Mouse (Mus musculus) embryonic stem cell, embryonic (primary cell): ENCODE data around the gene Pfn1.

Experiments used
- CTCF ChIA-PET, 4 experiments: fragments of 300-600 bp in 2 of 4; fragments of 350-600 bp in 2 of 4; sonication (Branson Sonifier 250); formaldehyde crosslinking; loops; one replicate each; lab custom pipeline; 2022; ENCODE audit warnings: inconsistent platforms in 2 of 4; lab: Charles Lee
- POLR2A ChIA-PET, 4 experiments: fragments of 300-600 bp in 2 of 4; fragments of 350-600 bp in 2 of 4; sonication (Branson Sonifier 250); formaldehyde crosslinking; loops; one replicate each; lab custom pipeline; 2022; ENCODE audit warnings: antibody characterized with exemption in 4 of 4, inconsistent platforms in 1 of 4; lab: Charles Lee

Pfn1 gene

DNA sequence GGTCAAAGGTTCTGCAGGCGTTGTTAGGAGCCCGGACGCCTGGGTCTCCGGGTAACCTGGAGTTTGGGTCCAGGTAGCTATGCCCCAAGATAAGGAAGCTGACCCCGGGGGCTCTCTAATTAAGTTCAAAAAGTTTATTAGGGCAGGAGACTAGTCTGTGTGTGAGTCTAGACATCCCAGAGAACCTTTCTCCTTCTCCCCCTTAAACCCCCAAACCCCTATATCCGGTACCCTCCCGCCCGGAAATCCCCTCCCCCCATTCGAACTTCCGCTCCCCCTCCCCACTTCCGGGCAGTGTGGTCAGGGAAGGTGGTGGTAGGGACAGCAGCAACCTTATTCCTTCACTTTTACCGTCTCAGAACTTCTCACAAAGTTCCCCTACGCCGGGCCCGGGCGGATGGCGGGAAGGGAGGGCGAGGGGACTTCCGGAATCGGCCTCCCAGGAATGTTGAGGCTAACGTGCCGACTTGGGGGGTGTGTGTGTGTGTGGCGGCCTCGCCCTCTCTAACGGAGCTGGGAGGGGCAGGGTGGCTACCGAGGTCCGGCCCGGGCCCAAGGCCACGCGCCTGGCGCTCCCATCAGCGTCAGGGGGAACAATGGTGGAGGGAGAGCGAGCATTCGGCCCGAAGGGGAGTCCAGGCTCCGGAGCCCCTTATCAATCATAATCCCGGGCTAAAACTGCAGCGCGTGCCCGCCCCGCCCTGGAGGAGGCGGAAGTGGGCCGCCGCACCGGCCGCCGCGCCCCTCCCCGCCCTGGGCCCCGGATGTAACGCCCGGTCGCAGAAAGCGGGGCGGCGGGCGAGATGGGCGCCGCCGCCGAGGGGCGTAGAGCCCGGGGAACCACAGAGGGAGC, 873 bp downstream of the Pfn1 start:
- CTCF ChIA-PET: interaction anchor here in 1 of 4 experiments (0.6 kb wide), 1 partner anchor 77 kb away, joined by 3 read pairs; no protein-coding TSS in a partner anchor
- POLR2A ChIA-PET: interaction anchor here (0.5 to 23.0 kb wide), 20 partner anchors 8 to 431 kb away, joined by 3 to 737 read pairs (median 4); partner anchors contain the start of genes Spag7 (in 4 of the 4), Arrb2 (in 2 of the 4), 4930544D05Rik (in 1 of the 4) and Derl2 (in 1 of the 4)

DNA sequence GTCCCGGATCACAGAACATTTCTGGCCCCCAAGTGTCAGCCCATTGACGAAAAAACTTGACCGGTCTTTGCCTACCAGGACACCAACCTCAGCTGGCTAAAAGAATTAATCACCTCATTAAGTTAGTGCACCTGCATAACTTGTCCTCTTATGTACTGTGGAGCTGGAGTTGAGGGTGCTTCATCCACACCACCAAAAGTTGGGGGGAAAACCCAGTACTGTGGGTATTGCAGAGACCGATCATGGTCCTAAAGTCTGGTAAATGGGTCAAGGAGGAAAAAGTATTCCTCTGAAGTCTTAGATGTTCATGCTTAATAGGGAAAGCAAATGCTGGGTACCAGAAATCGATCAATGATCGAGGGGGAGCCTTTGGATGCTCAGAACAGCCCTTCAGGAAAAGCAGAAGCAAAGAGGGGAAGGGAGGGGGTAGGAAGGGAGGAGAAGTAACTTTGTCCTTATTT, 1.5 kb downstream of the Pfn1 start:
- POLR2A ChIA-PET: interaction anchor here (0.6 to 23.0 kb wide), 21 partner anchors 12 to 367 kb away, joined by 3 to 737 read pairs (median 4); partner anchors contain the start of genes Spag7 (in 4 of the 4), Arrb2 (in 2 of the 4), 4930544D05Rik (in 1 of the 4) and Camta2 (in 1 of the 4)
- CTCF ChIA-PET: interaction anchor here in 1 of 4 experiments (0.7 kb wide), 1 partner anchor 72 kb away, joined by 3 read pairs; no protein-coding TSS in a partner anchor

DNA sequence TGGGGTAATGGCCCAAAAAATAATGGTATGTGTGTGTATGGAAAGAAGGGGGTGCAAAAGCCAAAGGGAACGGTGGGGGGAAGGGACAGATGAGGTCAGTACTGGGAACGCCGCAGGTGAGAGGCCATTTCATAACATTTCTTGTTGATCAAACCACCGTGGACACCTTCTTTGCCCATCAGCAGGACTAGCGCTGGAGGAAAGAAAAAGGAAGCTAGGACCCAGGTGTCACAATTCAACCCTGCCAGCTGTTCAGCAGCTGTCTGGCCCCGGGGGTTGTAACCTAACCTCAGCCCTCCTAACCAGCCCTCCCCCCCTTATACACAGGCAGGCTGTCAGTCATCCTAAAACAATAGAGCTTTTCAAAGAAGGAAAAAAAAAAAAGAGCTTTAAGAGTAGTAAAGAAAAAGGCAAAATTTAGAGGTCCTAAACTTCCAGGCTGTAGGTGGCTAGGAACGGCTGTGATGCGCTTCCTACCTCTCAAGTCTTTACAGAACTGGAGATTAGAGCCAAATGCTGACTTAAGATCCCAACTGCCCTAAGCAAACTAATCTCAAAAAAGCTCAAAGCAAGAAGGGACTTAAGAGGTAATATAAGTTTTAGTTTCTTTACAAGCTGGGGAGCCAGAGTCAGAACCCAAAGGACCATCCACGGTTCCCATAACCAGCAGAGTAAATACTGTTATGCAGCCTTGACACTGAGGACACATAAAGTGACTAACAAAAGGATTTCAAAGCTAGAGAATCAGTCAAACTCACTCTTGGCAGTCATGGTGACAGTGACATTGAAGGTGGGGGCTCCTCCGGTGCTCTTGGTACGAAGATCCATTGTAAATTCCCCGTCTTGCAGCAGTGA, 2.2 kb downstream of the Pfn1 start:
- CTCF ChIA-PET: interaction anchor here in 1 of 4 experiments (0.7 kb wide), 1 partner anchor 71 kb away, joined by 3 read pairs; no protein-coding TSS in a partner anchor
- POLR2A ChIA-PET: interaction anchor here (0.6 to 23.0 kb wide), 23 partner anchors 10 to 241 kb away, joined by 3 to 737 read pairs (median 3); partner anchors contain the start of genes Spag7 (in 4 of the 4), Arrb2 (in 2 of the 4), 4930544D05Rik (in 1 of the 4) and Camta2 (in 1 of the 4)

DNA sequence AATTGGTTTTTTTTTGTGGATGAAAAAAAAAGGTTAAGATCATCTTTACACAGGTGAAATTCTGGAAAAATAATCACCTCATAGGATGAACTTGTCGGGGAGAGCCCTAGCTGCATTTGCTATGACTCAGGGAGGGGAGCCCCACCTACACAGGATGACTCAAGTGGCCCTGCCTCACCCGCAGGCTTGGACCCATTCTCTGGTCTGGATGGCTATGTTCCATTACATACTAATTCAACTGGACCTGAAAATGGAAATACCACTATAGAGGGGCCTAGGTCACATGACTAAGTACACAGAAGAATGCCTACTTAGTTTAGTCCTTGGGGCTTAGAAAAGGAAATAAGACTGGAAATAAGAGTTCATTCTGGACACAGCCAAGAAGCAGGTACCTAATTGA, 3.1 kb downstream of the Pfn1 start:
- ChIA-PET CTCF (no interaction called here), POLR2A (interaction anchor here (1.0 to 23.0 kb wide), 8 partner anchors 13 to 219 kb away, joined by 3 to 737 read pairs (median 23); partner anchors contain the start of genes Spag7 (in 4 of the 4), Arrb2 (in 1 of the 4), Camta2 (in 1 of the 4) and Eno3 (in 1 of the 4))

DNA sequence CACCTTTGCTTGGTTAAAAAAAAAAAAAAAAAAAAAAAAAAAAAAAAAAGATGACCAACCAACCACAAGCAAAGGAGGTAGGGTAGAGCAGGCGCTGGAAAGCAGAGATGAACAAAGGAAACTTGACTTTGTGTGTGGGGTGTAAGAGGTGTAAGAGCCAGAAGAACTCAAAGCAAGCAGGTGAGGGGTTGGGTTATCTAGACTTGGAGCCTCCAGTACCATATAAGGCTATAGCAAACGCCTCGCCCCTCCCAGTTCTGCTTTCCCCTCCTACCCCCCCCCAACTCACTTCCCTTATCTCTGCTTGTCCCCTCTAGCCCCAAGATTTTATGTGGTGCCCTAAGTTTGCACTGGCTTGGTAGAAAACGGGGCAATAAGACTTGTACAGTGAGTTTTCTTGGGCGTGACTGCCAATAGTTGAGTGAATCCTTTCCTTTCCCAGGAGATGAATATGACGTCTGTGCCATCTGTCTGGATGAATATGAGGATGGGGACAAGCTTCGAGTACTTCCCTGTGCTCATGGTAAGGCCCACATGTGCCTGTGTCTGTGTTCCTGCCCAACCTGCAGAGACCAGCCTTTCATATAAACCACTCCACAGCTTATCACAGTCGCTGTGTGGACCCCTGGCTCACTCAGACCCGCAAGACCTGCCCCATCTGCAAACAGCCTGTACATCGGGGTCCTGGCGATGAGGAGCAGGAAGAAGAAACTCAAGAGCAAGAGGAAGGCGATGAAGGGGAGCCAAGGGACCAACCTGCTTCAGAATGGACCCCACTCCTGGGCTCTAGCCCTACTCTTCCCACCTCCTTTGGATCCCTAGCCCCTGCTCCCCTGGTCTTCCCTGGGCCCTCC, 3.9 kb downstream of the Pfn1 start:
- POLR2A ChIA-PET: interaction anchor here (0.6 to 23.0 kb wide), 9 partner anchors 11 to 355 kb away, joined by 3 to 737 read pairs (median 3); partner anchors contain the start of genes Spag7 (in 3 of the 4), Arrb2 (in 1 of the 4), Camta2 (in 1 of the 4) and Eno3 (in 1 of the 4)
- CTCF ChIA-PET: interaction anchor here in 1 of 4 experiments (0.7 to 0.9 kb wide), 2 partner anchors 8 to 18 kb away, joined by 3 to 4 read pairs; partner anchors contain the start of gene Spag7

GRCm38 (mm10) chr11:70649185-70649734, 5.2 kb downstream of the Pfn1 start:
- POLR2A ChIA-PET: interaction anchor here in 3 of 4 experiments (1.0 to 23.0 kb wide), 7 partner anchors 10 to 192 kb away, joined by 3 to 737 read pairs (median 4); partner anchors contain the start of genes Spag7 (in 3 of the 3), 4930544D05Rik (in 1 of the 3), Camta2 (in 1 of the 3) and Eno3 (in 1 of the 3)
- CTCF ChIA-PET: interaction anchor here in 1 of 4 experiments (0.6 kb wide), 1 partner anchor 128 kb away, joined by 3 read pairs; no protein-coding TSS in a partner anchor

DNA sequence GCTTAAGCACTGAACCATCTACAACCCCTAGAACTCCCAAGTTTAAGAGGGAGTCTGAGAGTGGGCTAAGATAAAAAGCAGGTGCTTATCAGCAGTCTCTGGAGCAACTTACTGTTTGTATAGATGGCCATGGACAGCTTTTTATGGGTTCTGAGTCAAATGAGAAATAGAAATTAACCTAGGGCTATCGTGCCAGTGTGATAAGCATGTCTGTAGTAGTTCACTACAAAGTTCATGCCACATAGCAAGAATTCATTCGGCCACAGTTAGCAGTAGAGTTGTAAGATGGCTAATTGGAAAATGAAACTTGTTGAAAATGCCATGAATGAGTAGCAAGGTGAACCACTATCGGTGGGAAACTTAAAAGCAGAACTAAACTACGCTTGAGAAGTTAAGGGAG, 5.9 kb downstream of the Pfn1 start:
- ChIA-PET POLR2A (interaction anchor here in 3 of 4 experiments (1.1 to 23.0 kb wide), 10 partner anchors 9 to 124 kb away, joined by 3 to 737 read pairs (median 32); partner anchors contain the start of genes Spag7 (in 3 of the 3), Eno3 (in 2 of the 3), 4930544D05Rik (in 1 of the 3) and Camta2 (in 1 of the 3)), CTCF (no interaction called here)

DNA sequence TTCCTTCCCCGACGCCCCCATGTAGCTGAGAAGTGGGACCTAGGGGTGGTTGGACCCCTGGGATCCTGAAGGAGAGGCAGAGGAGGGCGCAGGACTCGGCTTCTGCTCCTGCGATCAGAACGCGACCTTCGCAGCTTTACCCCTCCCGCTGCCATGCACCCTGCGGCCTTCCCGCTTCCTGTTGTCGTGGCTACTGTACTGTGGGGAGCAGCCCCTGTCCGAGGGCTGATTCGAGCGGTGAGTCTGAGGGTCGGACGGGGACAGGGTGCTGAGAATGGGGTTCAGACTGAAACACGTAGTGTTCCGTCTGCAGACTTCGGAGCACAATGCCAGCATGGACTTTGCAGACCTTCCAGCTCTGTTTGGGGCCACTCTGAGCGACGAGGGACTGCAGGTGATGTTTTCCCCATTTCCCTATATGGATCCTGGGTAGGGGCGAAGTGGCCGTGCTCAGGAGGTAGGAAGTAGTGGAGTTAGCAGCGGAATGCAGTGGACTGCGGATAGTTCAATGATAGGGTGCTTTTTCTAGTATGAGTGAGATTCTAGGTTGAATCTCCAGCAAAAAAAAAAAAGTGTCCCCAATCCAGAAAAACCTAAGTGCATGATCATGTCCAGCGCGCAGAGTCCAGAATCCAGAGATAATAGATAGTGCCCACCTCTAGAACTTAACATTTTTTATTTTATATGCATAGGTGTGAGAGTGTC, 6.6 kb downstream of the Pfn1 start:
- ChIA-PET CTCF (interaction anchor here in 2 of 4 experiments (0.7 to 2.0 kb wide), 10 partner anchors 19 to 771 kb away, joined by 3 to 21 read pairs (median 4); partner anchors contain the start of genes Spag7 (in 2 of the 2), Camta2 (in 1 of the 2) and Slc2a4 (in 1 of the 2)), POLR2A (interaction anchor here (0.7 to 23.0 kb wide), 56 partner anchors 8 to 728 kb away, joined by 3 to 737 read pairs (median 8); partner anchors contain the start of genes Spag7 (in 4 of the 4), 4930544D05Rik (in 3 of the 4), Inca1 (in 3 of the 4) and Kif1c (in 3 of the 4))

GRCm38 (mm10) chr11:70646691-70647650, 7.5 kb downstream of the Pfn1 start, which contains the start of the genes Rnf167 and Slc25a11:
Gene Rnf167 (plus strand): TSS chr11:70647235.
Gene Slc25a11 (minus strand): TSS chr11:70647479.
- CTCF ChIA-PET: interaction anchor here (0.6 to 2.0 kb wide), 26 partner anchors 9 to 1770 kb away, joined by 3 to 21 read pairs (median 4); partner anchors contain the start of genes Spag7 (in 3 of the 4), Arrb2 (in 1 of the 4), Camta2 (in 1 of the 4) and Nup88 (in 1 of the 4)
- POLR2A ChIA-PET: interaction anchor here (0.6 to 23.0 kb wide), 128 partner anchors 8 to 1777 kb away, joined by 3 to 737 read pairs (median 4); partner anchors contain the start of genes Gp1ba (in 4 of the 4), Psmb6 (in 4 of the 4), Spag7 (in 4 of the 4) and 4930544D05Rik (in 3 of the 4)

GRCm38 (mm10) chr11:70646259-70646555, 8.2 kb downstream of the Pfn1 start:
- ChIA-PET POLR2A (interaction anchor here (0.8 to 23.0 kb wide), 34 partner anchors 8 to 666 kb away, joined by 3 to 737 read pairs (median 11); partner anchors contain the start of genes Spag7 (in 4 of the 4), 4930544D05Rik (in 2 of the 4), Arrb2 (in 2 of the 4) and Eno3 (in 2 of the 4)), CTCF (interaction anchor here in 2 of 4 experiments (1.2 to 2.0 kb wide), 3 partner anchors 19 to 170 kb away, joined by 3 to 12 read pairs (median 3); partner anchors contain the start of gene Camta2 (in 1 of the 2))

- ChIA-PET CTCF (no interaction called here), POLR2A (interaction anchor here in 2 of 4 experiments (0.7 to 23.0 kb wide), 22 partner anchors 8 to 665 kb away, joined by 3 to 737 read pairs (median 6); partner anchors contain the start of genes 4930544D05Rik (in 2 of the 2), Pfn1 (in 2 of the 2), Spag7 (in 2 of the 2) and Arrb2 (in 1 of the 2))
Observed at GRCm38 (mm10) chr11:70645461-70646258, 8.8 kb downstream of the Pfn1 start.

- ChIA-PET CTCF (no interaction called here), POLR2A (interaction anchor here in 3 of 4 experiments (0.6 to 23.0 kb wide), 14 partner anchors 9 to 345 kb away, joined by 3 to 737 read pairs (median 4); partner anchors contain the start of genes Spag7 (in 2 of the 3), 4930544D05Rik (in 1 of the 3), Eno3 (in 1 of the 3) and Inca1 (in 1 of the 3))
Observed at GRCm38 (mm10) chr11:70644564-70645103, 9.8 kb downstream of the Pfn1 start.
